Mouse (Mus musculus) MEL (cell line): ENCODE data around the gene Slc13a3. TPM values are rescaled to one million over a fixed set of nuclear protein-coding genes. Genes with fewer than 3 reads are reported as not detected.

Experiments
- DNase-seq: peaks from one replicate; pipeline ENCODE4 v3.0.0; 2011; ENCODE audit warnings: low read depth, low spot score
- H3K27ac ChIP-seq: 2 replicates; pipeline ENCODE4 v1.5.1; 2012; ENCODE audit warnings: low read depth, mild to moderate bottlenecking, control low read depth, low read length, moderate library complexity; ENCODE audit not compliant: control insufficient read depth
- H3K27me3 ChIP-seq, 2 experiments: fragments of 150-350 bp in 1 of 2; sonication (generic) in 1 of 2; 2 replicates each; pipeline ENCODE4 v1.6.1; 2012; ENCODE audit warnings: low read length in 2 of 2, mild to moderate bottlenecking in 2 of 2, improper control_type of control experiment in 1 of 2, moderate library complexity in 1 of 2; ENCODE audit not compliant: insufficient read depth in 2 of 2, control insufficient read depth in 1 of 2
- H3K36me3 ChIP-seq, 2 experiments: 2 replicates each; pipeline ENCODE4 v1.6.1; 2012 to 2014; ENCODE audit warnings: low read length in 2 of 2, improper control_type of control experiment in 1 of 2, inconsistent platforms in 1 of 2, mild to moderate bottlenecking in 1 of 2; ENCODE audit not compliant: insufficient read depth in 2 of 2, control insufficient read depth in 1 of 2
- H3K4me1 ChIP-seq, 2 experiments: fragments of 150-350 bp in 1 of 2; sonication (generic) in 1 of 2; 2 replicates each; pipeline ENCODE4 v1.6.1; 2012; ENCODE audit warnings: low read length in 2 of 2, improper control_type of control experiment in 1 of 2, mild to moderate bottlenecking in 1 of 2; ENCODE audit not compliant: insufficient read depth in 2 of 2, control insufficient read depth in 1 of 2
- H3K4me3 ChIP-seq, 2 experiments: fragments of 150-350 bp in 1 of 2; sonication (generic) in 1 of 2; 2 replicates each; pipeline ENCODE4 v1.5.1; 2012; ENCODE audit warnings: low read depth in 2 of 2, low read length in 2 of 2, mild to moderate bottlenecking in 2 of 2, moderate library complexity in 2 of 2, control low read depth in 1 of 2, improper control_type of control experiment in 1 of 2; ENCODE audit not compliant: control insufficient read depth in 1 of 2, insufficient read depth in 1 of 2
- H3K79me2 ChIP-seq: 2 replicates; pipeline ENCODE4 v1.6.1; 2012; ENCODE audit warnings: mild to moderate bottlenecking, low read length, moderate library complexity; ENCODE audit not compliant: control insufficient read depth, poor library complexity, insufficient read depth
- H3K9ac ChIP-seq: 2 replicates; pipeline ENCODE4 v1.6.1; 2012; ENCODE audit warnings: low read depth, mild to moderate bottlenecking, control low read depth, low read length, moderate library complexity; ENCODE audit not compliant: control insufficient read depth, poor library complexity, severe bottlenecking
- H3K9me3 ChIP-seq: fragments of 150-350 bp; sonication (generic); replicated peaks from 2 replicates; pipeline ENCODE4 v1.6.1; 2012; ENCODE audit warnings: mild to moderate bottlenecking, low read length, improper control_type of control experiment, moderate library complexity; ENCODE audit not compliant: insufficient read depth
- BHLHE40 ChIP-seq: IDR thresholded peaks from 2 replicates; pipeline ENCODE4 v1.6.1; 2012; ENCODE audit warnings: low read depth, mild to moderate bottlenecking, inconsistent platforms, low read length, improper control_type of control experiment, borderline replicate concordance
- CHD2 ChIP-seq: IDR thresholded peaks from 2 replicates; pipeline ENCODE4 v1.6.1; 2011; ENCODE audit warnings: low read length, improper control_type of control experiment
- CTCF ChIP-seq, 3 experiments: IDR thresholded peaks in 2 of 3; conservative IDR thresholded peaks in 1 of 3; 2 replicates each; pipeline ENCODE4 v1.5.1; 2011 to 2012; ENCODE audit warnings: low read length in 3 of 3, low read depth in 2 of 3, mild to moderate bottlenecking in 2 of 3, improper control_type of control experiment in 1 of 3, inconsistent platforms in 1 of 3, mixed read lengths in 1 of 3, moderate library complexity in 1 of 3; ENCODE audit not compliant: control insufficient read depth in 1 of 3, insufficient read depth in 1 of 3, poor library complexity in 1 of 3, severe bottlenecking in 1 of 3
- ETS1 ChIP-seq: IDR thresholded peaks from 2 replicates; pipeline ENCODE4 v1.6.1; 2012; ENCODE audit warnings: low read depth, mild to moderate bottlenecking, inconsistent platforms, low read length, improper control_type of control experiment, moderate library complexity
- GABPA ChIP-seq: IDR thresholded peaks from 2 replicates; pipeline ENCODE4 v1.6.1; 2012; ENCODE audit warnings: low read depth, mild to moderate bottlenecking, inconsistent platforms, low read length, improper control_type of control experiment, moderate library complexity
- MAZ ChIP-seq: IDR thresholded peaks from 2 replicates; pipeline ENCODE4 v1.6.1; 2012; ENCODE audit warnings: low read depth, mild to moderate bottlenecking, inconsistent platforms, low read length, improper control_type of control experiment
- MEF2A ChIP-seq: IDR thresholded peaks from 2 replicates; pipeline ENCODE4 v1.6.1; 2014; ENCODE audit warnings: low read depth, mild to moderate bottlenecking, inconsistent platforms, low read length, improper control_type of control experiment; ENCODE audit not compliant: poor library complexity, insufficient replicate concordance, severe bottlenecking; ENCODE audit errors: extremely low read depth
- MXI1 ChIP-seq: IDR thresholded peaks from 2 replicates; pipeline ENCODE4 v1.6.1; 2011; ENCODE audit warnings: mild to moderate bottlenecking, low read depth, low read length, improper control_type of control experiment
- POLR2A ChIP-seq, 2 experiments: IDR thresholded peaks; 2 replicates each; pipeline ENCODE4 v1.6.1; 2011 to 2012; ENCODE audit warnings: low read length in 2 of 2, mild to moderate bottlenecking in 2 of 2, control low read depth in 1 of 2, improper control_type of control experiment in 1 of 2, low read depth in 1 of 2, moderate library complexity in 1 of 2; ENCODE audit not compliant: control insufficient read depth in 1 of 2, insufficient read depth in 1 of 2, poor library complexity in 1 of 2
- POLR2AphosphoS5 ChIP-seq: IDR thresholded peaks from 2 replicates; pipeline ENCODE4 v1.6.1; 2012; ENCODE audit warnings: low read depth, borderline replicate concordance, mild to moderate bottlenecking, inconsistent platforms, low read length, moderate library complexity, mixed read lengths
- SMC3 ChIP-seq: IDR thresholded peaks from 2 replicates; pipeline ENCODE4 v1.6.1; 2011; ENCODE audit warnings: low read depth, low read length, improper control_type of control experiment
- TCF12 ChIP-seq: IDR thresholded peaks from 2 replicates; pipeline ENCODE4 v1.6.1; 2014; ENCODE audit warnings: low read depth, mild to moderate bottlenecking, inconsistent platforms, low read length, improper control_type of control experiment, moderate library complexity
- UBTF ChIP-seq: IDR thresholded peaks from 2 replicates; pipeline ENCODE4 v1.6.1; 2012; ENCODE audit warnings: low read depth, mild to moderate bottlenecking, inconsistent platforms, low read length, improper control_type of control experiment, moderate library complexity, borderline replicate concordance; ENCODE audit not compliant: insufficient read depth
- polyA plus RNA-seq, 2 experiments: library from polyadenylated mRNA; stranded (reverse) in 1 of 2; unstranded in 1 of 2; fragments of >175 nt in 1 of 2; fragments of >200 nt in 1 of 2; gene quantifications; 2 replicates each; pipeline versions ENCODE4 v1.2.1 to v1.2.4; 2012; ENCODE audit warnings: low replicate concordance in 2 of 2, low read depth in 1 of 2; ENCODE audit not compliant: insufficient read length in 2 of 2, insufficient read depth in 1 of 2, missing spikeins in 1 of 2
- total RNA-seq: library from RNA; depleted of rRNA; stranded (reverse); fragments of 300-350 nt; gene quantifications from 2 replicates; pipeline ENCODE4 v1.2.3, GENCODE M21; 2012

Slc13a3 gene
- total and polyA plus RNA-seq, 3 experiments, result not detected

- Histone ChIP-seq H3K27ac (no peak overlapping the region), H3K27me3 (no peaks in the 10 kb centered on the region), H3K9ac (no peak overlapping the region), H3K4me1 (no peaks in the 10 kb centered on the region), H3K9me3 (no peaks in the 10 kb centered on the region), H3K79me2 (no peaks in the 10 kb centered on the region), H3K36me3 (no peaks in the 10 kb centered on the region; a peak in 1 of 4 replicates), H3K4me3 (no peak overlapping the region)
- DNase-seq, result no peak
- TF ChIP-seq ETS1 (no peak), BHLHE40 (no peak), GABPA (no peak)
These were observed 13.4 kb upstream of the Slc13a3 start for GRCm38 (mm10) chr2:165486401-165486800.

- Histone ChIP-seq H3K4me3 (no peak overlapping the region), H3K27ac (no peak overlapping the region), H3K79me2 (no peaks in the 10 kb centered on the region), H3K9me3 (no peaks in the 10 kb centered on the region), H3K9ac (no peak overlapping the region), H3K36me3 (no peaks in the 10 kb centered on the region; a peak in 1 of 4 replicates), H3K4me1 (no peaks in the 10 kb centered on the region), H3K27me3 (no peaks in the 10 kb centered on the region)
- no peak for DNase-seq
- TF ChIP-seq CTCF (IDR thresholded peaks at IDR 0.05 in 2 of 3, conservative IDR thresholded peaks at IDR 0.05 in 1 of 3; ENCODE audit: control insufficient read depth in 1 of 3, insufficient read depth in 1 of 3, low read depth in 2 of 3, low read length in 3 of 3, poor library complexity in 1 of 3, severe bottlenecking in 1 of 3) (no peak), POLR2A (IDR thresholded peaks at IDR 0.05; ENCODE audit: control insufficient read depth in 1 of 2, insufficient read depth in 1 of 2, low read depth in 1 of 2, low read length in 2 of 2, poor library complexity in 1 of 2) (no peak), TCF12 (no peak), MEF2A (no peak), SMC3 (no peak), MXI1 (no peak), POLR2AphosphoS5 (no peak), BHLHE40 (no peak)
These were observed 12.8 kb upstream of the Slc13a3 start for GRCm38 (mm10) chr2:165485826-165486225.

- Histone ChIP-seq H3K27ac (no peak overlapping the region), H3K36me3 (no peaks in the 10 kb centered on the region), H3K79me2 (no peaks in the 10 kb centered on the region), H3K27me3 (no peaks in the 10 kb centered on the region), H3K9me3 (no peaks in the 10 kb centered on the region), H3K4me3 (no peak overlapping the region), H3K9ac (no peak overlapping the region), H3K4me1 (no peaks in the 10 kb centered on the region)
- DNase-seq, result no peak
- TF ChIP-seq CHD2, result no peak
- TF ChIP-seq MAZ, result no peak
- no peak for TF ChIP-seq UBTF
These were observed 11.1 kb upstream of the Slc13a3 start for GRCm38 (mm10) chr2:165484152-165484551.
